Mouse (Mus musculus) liver, embryonic 11.5 days (tissue): Measurements from ENCODE around the gene Nobox. TPM values are rescaled to one million over a fixed set of nuclear protein-coding genes. Genes with fewer than 3 reads are reported as not detected.

Experiments
- ATAC-seq: fragments of 200-750 bp; cut with Nextera tagmentation; replicated peaks from 2 replicates; pipeline ENCODE4 v1.8.0; 2017; ENCODE audit warnings: moderate number of reproducible peaks, mild to moderate bottlenecking, moderate TSS enrichment, moderate library complexity; ENCODE audit not compliant: low FRiP score
- DNase-seq: peaks from one replicate; pipeline ENCODE4 v3.0.0-alpha.2; 2017; ENCODE audit warnings: low spot score
- H3K27ac ChIP-seq: fragments of 300-500 bp; sonication (generic); 2 replicates; pipeline ENCODE4 v1.5.1; 2014; ENCODE audit warnings: mild to moderate bottlenecking, low read depth, low read length, control low read depth
- H3K27me3 ChIP-seq: fragments of 300-500 bp; sonication (generic); replicated peaks from 2 replicates; pipeline ENCODE4 v1.6.1; 2014; ENCODE audit warnings: low read length, mixed read lengths; ENCODE audit not compliant: control insufficient read depth, insufficient read depth
- H3K36me3 ChIP-seq: fragments of 300-500 bp; sonication (generic); 2 replicates; pipeline ENCODE4 v1.6.1; 2014; ENCODE audit warnings: mild to moderate bottlenecking, low read length, moderate library complexity, mixed read lengths; ENCODE audit not compliant: control insufficient read depth, insufficient read depth
- H3K4me1 ChIP-seq: fragments of 300-500 bp; sonication (generic); replicated peaks from 2 replicates; pipeline ENCODE4 v1.6.1; 2014; ENCODE audit warnings: low read length, mixed read lengths; ENCODE audit not compliant: control insufficient read depth, insufficient read depth
- H3K4me2 ChIP-seq: fragments of 300-500 bp; sonication (generic); 2 replicates; pipeline ENCODE4 v1.6.1; 2014; ENCODE audit warnings: mild to moderate bottlenecking, control low read depth, moderate library complexity
- H3K4me3 ChIP-seq: fragments of 300-500 bp; sonication (generic); 2 replicates; pipeline ENCODE4 v1.5.1; 2014; ENCODE audit warnings: low read depth, low read length, control low read depth
- H3K9ac ChIP-seq: fragments of 300-500 bp; sonication (generic); 2 replicates; pipeline ENCODE4 v1.6.1; 2014; ENCODE audit warnings: low read depth, low read length, control low read depth
- H3K9me3 ChIP-seq: fragments of 300-500 bp; sonication (generic); 2 replicates; pipeline ENCODE4 v1.6.1; 2016; ENCODE audit warnings: low read length, inconsistent platforms, mixed read lengths; ENCODE audit not compliant: control insufficient read depth
- WGBS: fragments of 180-500 bp; shearing (Covaris S2); extraction: QIAGEN DNeasy Blood & Tissue Kit; methylation state at CpG from one replicate; pipeline ENCODE4 v1.1.7; 2014; 5-methylcytosine and 5-hydroxymethylcytosine counted together
- polyA plus RNA-seq: library from polyadenylated mRNA; unstranded; fragments of >200 nt; fragmentation: Nextera tagmentation; extraction: Ambion mirVana; gene quantifications from 2 replicates; pipeline ENCODE4 v1.2.1, GENCODE M21; 2014

The Nobox gene
- not detected in 2 replicates for polyA plus RNA-seq

DNA sequence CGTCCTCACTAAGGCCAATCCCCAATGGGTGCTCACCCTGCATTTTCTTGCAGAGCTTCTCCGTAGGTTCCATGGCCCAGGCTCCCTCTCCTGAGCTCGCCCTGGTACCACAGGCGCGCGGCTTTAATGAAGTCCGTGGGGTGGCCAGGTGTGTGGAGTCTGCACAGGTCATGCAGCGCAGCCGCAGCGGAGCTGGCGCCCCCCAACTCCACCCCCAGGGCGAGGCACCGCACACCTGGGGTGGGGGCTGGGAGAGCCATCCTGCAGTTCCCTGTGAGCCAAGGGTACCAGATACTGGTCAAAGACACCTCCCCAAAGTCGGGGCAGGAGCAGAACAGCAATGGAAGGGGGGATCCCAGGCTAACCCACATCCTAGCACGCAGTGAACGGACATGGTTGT, at the start of gene Nobox:
Nobox (minus strand) TSS at position 101 of the 400 bp plus-strand sequence.
- ATAC-seq (no peak), DNase-seq (no peak)
- H3K27me3 ChIP-seq, result no peaks in the 10 kb centered on the region
- no peaks in the 10 kb centered on the region for H3K36me3 ChIP-seq
- no peaks in the 10 kb centered on the region for H3K9me3 ChIP-seq
- H3K27ac ChIP-seq, result no peak within 1 kb of the TSS
- 56% methylated on average over 16 of the region's 16 CpGs for WGBS
- H3K4me2 ChIP-seq, result no peak within 1 kb of the TSS
- H3K4me3 ChIP-seq, result no peak within 1 kb of the TSS
- no peaks in the 10 kb centered on the region for H3K4me1 ChIP-seq
- H3K9ac ChIP-seq, result no peak within 1 kb of the TSS

DNA sequence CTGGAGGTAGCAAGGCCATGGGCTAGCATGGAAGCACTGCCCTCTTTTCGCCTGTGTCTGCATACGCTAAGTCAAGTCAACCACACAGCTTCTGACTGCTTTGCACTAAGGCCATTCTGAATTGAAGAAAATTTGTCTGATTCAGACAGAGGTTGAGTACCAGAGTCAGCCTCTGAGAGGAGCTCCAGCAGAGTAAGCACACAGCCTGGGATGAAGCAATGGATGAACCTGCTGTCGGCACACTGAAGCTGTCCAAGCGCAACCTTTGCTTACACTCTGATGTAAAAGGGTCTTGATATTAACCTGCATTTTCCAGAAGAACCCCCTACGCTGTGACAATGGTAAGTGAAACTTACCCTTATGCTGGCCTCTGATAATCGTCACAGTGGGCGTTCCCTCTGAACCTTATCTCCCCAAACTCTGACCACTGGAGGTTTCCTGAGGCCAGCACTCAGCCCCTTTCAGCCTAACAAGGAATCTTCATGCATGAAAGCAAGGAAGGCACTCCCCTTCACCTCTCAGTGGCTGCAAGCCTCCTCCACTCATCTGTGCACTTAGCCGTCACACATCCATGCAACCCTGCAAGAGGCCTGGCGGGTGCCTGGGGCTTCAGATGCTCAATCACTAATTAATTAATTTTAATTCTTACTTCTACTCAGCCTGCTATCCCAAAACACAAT, 45.3 kb upstream of the Nobox start:
- WGBS, result 36% methylated on average over 9 of the region's 9 CpGs
- Histone ChIP-seq H3K4me1 (peaks cover 5% of the 10 kb centered on the region; the same call in 1 of the 2 replicates), H3K9me3 (no peaks in the 10 kb centered on the region), H3K9ac (no peak overlapping the region), H3K36me3 (no peaks in the 10 kb centered on the region), H3K4me3 (no peak overlapping the region), H3K27me3 (no peaks in the 10 kb centered on the region), H3K27ac (no peak overlapping the region), H3K4me2 (peak overlapping the region; percentile 47)
- DNase-seq (peak; percentile 35), ATAC-seq (peak; percentile 88)

DNA sequence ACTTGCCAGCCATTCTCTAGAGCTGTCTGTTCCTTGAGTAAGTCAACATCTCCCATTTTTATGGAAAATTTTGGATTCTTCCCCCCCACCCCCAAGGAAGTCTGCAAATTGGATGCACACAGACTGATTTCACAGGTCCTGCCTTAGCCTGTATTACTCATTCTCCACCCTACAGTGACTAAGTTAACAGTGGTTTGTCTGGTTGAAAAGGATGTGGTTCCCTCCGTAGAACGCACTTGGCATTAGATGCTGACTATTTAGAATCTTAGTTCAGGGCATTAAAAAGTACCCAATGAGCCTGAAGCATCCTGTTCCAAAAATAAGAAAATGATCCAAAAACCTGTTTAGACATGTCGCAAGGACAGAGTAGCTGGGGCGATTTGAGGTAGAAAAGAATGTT, 44.1 kb upstream of the Nobox start:
- DNase-seq (no peak), ATAC-seq (no peak)
- H3K36me3 ChIP-seq, result no peaks in the 10 kb centered on the region
- no peak overlapping the region for H3K4me2 ChIP-seq
- no peak overlapping the region for H3K4me3 ChIP-seq
- H3K9ac ChIP-seq, result no peak overlapping the region
- no peak overlapping the region for H3K27ac ChIP-seq
- 86% methylated on average over 4 of the region's 4 CpGs for WGBS
- H3K9me3 ChIP-seq, result no peaks in the 10 kb centered on the region
- peaks cover 5% of the 10 kb centered on the region; the same call in 1 of the 2 replicates for H3K4me1 ChIP-seq
- H3K27me3 ChIP-seq, result no peaks in the 10 kb centered on the region

DNA sequence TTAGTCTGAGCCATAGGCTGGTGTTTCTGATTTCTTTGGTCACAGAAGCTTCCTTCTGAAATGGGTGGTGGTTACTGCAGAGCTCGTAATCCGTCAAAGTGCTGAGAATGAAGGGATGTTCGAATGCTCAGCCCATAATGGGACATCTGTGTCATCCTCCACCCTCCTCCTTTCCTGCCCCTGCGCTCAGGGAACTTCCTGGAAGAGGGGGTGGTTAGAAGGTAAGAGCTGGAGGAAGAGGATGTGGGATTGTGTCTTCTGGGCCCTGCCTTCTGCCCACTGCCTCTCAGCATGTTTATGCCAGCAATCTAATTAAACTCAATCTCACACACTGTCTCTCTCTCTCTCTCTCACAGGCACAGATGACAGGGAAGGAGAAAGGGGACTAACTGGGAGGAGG, 39.7 kb upstream of the Nobox start:
- no peak overlapping the region for H3K4me3 ChIP-seq
- H3K27ac ChIP-seq, result no peak overlapping the region
- no peaks in the 10 kb centered on the region for H3K27me3 ChIP-seq
- H3K9me3 ChIP-seq, result no peaks in the 10 kb centered on the region
- ATAC-seq (no peak), DNase-seq (no peak)
- no peaks in the 10 kb centered on the region for H3K36me3 ChIP-seq
- H3K9ac ChIP-seq, result no peak overlapping the region
- no peaks in the 10 kb centered on the region for H3K4me1 ChIP-seq
- 44% methylated on average over 4 of the region's 4 CpGs for WGBS
- no peak overlapping the region for H3K4me2 ChIP-seq

DNA sequence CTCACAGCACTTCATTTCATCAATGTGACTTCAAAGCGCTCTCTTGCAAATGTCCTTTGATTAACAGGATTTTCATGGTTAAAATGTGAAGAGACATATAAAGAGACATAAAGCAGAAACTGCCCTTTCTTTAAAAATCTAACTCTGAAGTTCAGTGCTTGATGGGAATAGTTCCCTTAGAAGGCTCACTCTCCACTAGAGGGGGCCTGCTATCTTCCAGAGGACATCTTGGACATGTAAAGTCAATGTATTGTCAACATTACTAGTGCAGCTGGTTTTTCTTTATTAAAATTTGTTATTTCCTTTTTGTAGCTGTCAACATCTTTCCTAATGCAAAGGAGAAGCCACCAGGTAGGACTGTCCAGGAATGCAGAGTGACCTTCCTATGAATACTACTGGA, 38.3 kb upstream of the Nobox start:
- WGBS, result 89% methylated on average over 1 of the region's 1 CpGs
- no peak overlapping the region for H3K9ac ChIP-seq
- no peaks in the 10 kb centered on the region for H3K4me1 ChIP-seq
- no peak for ATAC-seq
- no peak overlapping the region for H3K4me2 ChIP-seq
- H3K36me3 ChIP-seq, result no peaks in the 10 kb centered on the region
- DNase-seq, result no peak
- H3K9me3 ChIP-seq, result no peaks in the 10 kb centered on the region
- no peak overlapping the region for H3K27ac ChIP-seq
- no peaks in the 10 kb centered on the region for H3K27me3 ChIP-seq
- no peak overlapping the region for H3K4me3 ChIP-seq

DNA sequence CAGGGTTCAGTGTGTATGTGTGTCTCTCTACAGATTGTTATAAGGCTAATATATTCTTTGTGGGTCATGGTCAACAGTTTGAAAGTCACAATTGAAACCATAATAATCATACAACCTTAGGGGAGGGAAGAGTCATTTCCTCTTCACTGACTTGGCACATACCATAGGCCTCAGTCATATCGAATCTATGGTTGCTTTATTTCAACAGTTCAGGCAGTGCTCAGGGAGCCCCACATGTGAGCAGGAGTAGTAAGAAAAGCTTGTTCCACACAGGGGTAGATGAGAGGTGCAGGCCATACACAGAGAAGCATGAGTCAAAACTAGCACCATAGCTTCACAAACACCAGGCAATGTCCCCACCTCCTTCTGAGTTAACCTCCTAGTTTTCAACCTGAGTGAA, 33.7 kb upstream of the Nobox start:
- H3K27me3 ChIP-seq, result no peaks in the 10 kb centered on the region
- WGBS, result 68% methylated on average over 1 of the region's 1 CpGs
- no peak overlapping the region for H3K4me3 ChIP-seq
- H3K4me1 ChIP-seq, result no peaks in the 10 kb centered on the region
- no peaks in the 10 kb centered on the region for H3K36me3 ChIP-seq
- H3K4me2 ChIP-seq, result no peak overlapping the region
- no peaks in the 10 kb centered on the region for H3K9me3 ChIP-seq
- no peak overlapping the region for H3K27ac ChIP-seq
- no peak overlapping the region for H3K9ac ChIP-seq
- no peak for ATAC-seq
- no peak for DNase-seq

DNA sequence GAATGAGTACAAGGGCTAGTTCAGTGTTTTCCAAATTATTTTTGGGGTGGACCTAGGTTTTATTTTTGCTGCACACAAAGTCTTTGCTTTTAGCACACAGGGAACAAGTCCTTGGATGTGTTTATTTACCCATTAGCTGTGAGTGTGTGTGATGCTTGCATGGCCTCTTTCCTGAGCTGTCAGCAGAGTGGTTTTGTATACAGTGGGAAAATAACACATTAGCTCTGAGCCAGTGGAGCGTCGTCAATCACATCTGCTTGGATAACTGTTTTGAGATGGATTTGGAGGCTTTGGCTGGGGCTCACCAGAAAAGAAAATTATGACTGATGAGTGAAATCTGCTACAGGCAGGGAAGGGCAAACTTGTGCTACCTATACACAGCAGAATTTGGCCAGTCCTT, 33.0 kb upstream of the Nobox start:
- Histone ChIP-seq H3K27ac (no peak overlapping the region), H3K36me3 (no peaks in the 10 kb centered on the region), H3K9me3 (no peaks in the 10 kb centered on the region), H3K4me2 (no peak overlapping the region), H3K4me1 (no peaks in the 10 kb centered on the region), H3K4me3 (no peak overlapping the region), H3K9ac (no peak overlapping the region), H3K27me3 (no peaks in the 10 kb centered on the region)
- WGBS, result 61% methylated on average over 2 of the region's 2 CpGs
- DNase-seq (no peak), ATAC-seq (no peak)

DNA sequence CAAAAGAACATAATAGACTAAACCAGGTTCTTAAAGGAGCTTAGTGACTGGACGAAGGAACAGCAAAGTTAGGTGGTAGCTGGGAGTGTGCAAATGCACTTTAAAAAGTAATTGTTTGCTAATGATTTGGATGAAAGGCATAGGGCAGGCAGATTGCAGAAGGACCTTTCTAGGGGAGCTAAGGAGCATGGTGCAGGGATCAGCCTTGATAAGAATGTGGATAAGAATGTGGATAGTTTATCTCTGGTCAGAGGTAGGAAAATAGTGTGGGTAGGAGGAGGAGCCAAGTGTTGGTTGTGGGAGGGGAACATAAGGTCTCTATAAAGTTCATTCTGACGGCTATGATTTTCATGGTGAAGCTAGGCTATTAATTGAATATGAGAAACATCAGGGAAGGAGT, 29.4 kb upstream of the Nobox start:
- no peaks in the 10 kb centered on the region for H3K4me1 ChIP-seq
- H3K4me3 ChIP-seq, result no peak overlapping the region
- H3K36me3 ChIP-seq, result no peaks in the 10 kb centered on the region
- DNase-seq (no peak), ATAC-seq (no peak)
- H3K9me3 ChIP-seq, result no peaks in the 10 kb centered on the region
- no peak overlapping the region for H3K27ac ChIP-seq
- H3K4me2 ChIP-seq, result no peak overlapping the region
- H3K27me3 ChIP-seq, result no peaks in the 10 kb centered on the region
- WGBS, result 56% methylated on average over 2 of the region's 2 CpGs
- no peak overlapping the region for H3K9ac ChIP-seq

DNA sequence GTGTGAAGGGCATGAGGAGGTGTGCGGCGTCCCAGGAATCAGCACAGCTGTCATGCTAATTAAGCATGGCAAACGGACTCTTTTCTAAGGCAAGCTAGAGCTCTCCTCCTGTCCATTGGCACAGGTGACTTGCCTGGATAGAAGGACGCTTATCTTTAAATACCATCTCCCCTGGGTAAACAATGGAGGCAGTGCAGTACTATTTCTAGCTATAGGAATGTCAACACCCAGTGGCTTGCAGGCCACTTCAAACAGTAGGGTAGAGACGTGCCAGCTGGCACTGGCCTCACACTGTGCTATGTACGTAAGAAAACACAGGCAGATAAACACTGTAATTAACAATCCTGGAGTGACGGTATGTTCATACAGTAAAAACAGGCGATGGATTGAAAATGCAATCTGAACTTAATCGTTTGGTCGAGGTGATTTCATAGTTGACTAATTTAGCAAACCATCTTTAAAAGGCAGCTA, 28.2 kb upstream of the Nobox start:
- Histone ChIP-seq H3K4me3 (no peak overlapping the region), H3K9ac (no peak overlapping the region), H3K4me2 (no peak overlapping the region), H3K27me3 (no peaks in the 10 kb centered on the region), H3K36me3 (no peaks in the 10 kb centered on the region), H3K9me3 (no peaks in the 10 kb centered on the region), H3K27ac (no peak overlapping the region), H3K4me1 (no peaks in the 10 kb centered on the region)
- ATAC-seq (no peak; the same call in 1 of the 2 replicates), DNase-seq (no peak)
- 53% methylated on average over 10 of the region's 10 CpGs for WGBS
